Mouse (Mus musculus): Measurements from ENCODE around the gene Pcbp2. TPM values are rescaled to one million over a fixed set of nuclear protein-coding genes. Genes with fewer than 3 reads are reported as not detected.

Pcbp2 gene
- total RNA-seq, 2 experiments from 2014 or later, result 925 to 956 TPM

DNA sequence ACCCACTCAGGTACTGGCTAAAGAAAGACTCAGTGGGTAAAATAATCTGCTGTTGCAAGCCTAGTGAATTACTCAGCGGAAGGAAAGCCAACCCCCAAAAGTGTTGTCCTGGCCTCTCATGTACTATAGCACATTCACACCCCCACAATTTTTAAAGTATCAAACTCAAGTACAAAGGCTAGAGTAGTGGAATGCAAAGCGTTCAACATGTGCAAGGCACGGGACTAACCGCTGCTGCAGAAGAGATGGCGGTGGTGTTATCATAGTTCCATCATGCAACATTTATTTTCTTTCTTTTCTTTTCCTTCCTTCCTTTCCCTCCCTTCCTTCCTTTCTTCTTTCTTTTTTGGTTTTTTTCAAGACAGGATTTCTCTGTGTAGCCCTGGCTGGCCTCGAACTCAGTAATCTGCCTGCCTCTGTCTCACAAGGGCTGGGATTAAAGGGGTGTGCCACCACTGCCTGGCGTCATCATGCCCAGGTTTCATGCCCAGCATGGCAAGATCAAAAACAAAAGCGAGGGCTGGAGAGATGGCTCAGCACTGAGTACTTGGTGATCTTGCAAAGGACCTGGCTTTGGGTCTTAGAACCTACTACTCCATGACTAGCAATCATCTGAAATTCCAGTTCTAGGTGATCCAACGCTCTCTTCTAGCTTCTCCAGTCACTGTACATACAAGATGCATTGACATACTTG, 35.6 kb downstream of the Pcbp2 start:
- DNase-seq (ENCODE audit: low spot score in 2 of 2), result no peak

- DNase-seq (ENCODE audit: low spot score in 2 of 2), result no peak
These were observed 36.1 kb downstream of the Pcbp2 start for GRCm38 (mm10) chr15:102506464-102506830.

DNA sequence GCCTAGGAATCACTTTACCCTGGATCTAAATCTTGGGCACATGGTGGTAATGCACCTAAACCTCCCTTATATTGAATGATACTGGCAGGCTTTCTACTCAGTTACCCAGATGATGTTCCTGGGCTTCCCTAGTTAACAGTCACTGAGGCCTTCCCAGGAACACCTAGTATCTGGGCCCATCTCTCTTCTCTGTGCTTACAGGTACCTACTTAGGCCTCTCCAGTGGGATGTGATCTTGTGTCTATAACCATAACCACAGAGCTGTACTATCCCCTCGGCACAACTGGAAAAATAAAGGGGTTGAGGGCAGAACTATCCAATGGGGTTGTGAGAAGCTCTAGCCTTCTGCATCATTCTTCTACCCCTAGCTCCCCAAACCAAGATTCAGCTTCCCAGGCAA, 36.5 kb downstream of the Pcbp2 start:
- DNase-seq (ENCODE audit: low spot score in 2 of 2), result no peak

DNA sequence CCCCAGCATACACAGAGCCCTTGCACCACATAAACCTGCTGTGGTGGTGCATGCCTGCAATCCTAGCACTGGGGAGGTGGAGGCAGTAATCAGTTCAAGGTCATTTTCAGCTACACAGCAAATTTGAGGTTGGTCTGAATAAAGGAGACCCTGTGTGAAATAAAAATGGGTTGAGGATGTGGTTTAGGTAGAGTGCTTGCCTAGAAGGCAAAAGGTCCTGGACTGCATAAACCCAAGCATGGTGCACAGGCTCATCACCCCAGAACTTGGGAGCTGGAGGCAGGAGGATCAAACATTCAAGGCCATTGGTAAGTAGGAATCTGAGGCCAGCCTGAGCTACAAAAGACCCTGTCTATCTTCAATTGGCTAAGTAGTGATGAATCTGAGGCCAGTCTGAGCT, 37.2 kb downstream of the Pcbp2 start:
- DNase-seq (ENCODE audit: low spot score in 2 of 2), result no peak

- no peak for DNase-seq (ENCODE audit: low spot score in 2 of 2)
These were observed 38.0 kb downstream of the Pcbp2 start for GRCm38 (mm10) chr15:102508336-102508735.

DNA sequence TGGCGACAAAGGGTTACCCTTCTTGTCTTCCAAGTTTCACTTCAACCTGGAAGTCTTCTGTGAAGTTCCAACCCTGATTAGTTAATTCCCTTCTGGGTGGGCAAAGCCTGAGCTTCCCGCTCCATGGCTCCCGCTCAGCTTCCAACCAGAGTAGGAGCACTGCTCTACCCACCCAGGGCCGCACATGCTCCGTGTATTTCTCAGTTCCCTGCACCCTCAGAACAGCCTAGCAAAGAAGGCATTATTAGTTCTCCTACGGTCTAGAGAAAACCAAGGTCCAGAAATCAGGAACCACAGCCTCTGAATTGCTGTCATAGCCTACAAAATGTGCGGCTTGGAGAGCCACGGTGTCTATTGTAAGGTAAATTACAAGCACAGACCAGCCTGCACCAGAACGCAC, 39.8 kb downstream of the Pcbp2 start:
- no peak for DNase-seq (ENCODE audit: low spot score in 2 of 2)

DNA sequence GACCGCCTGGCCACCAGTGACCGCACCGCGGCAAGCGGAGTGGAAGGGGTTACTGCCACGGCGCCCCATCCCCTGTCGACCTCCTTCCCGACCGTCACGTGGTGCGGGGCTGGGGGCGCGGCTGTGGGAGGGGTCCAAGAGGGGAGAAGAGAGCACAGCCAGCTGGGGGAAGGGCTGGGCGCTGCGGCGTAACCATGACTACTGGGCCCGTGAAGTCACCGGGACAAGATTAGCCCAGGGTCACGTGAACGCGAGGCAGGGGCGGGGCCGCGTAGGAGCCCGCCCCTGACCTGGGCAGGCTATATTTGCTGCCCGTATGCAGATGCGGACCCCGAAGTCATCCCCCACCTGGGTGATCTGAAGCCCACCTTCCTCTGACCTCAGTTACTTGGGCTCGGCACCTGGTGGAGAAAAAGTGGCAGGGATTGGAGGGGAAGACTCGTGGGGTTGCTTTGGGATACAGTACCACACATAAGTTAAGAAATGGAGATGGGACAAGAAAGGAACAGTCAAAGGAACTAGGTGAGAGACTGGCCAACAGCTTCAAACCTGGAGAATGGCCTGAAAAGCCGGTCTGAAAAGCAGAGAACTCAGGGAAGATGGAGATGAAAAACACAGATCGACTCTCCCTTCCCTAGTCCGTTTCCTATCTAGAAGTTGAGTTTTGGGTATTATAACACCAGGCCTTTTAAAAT, 40.4 kb downstream of the Pcbp2 start:
- peak; percentile 63 to 73 for DNase-seq (ENCODE audit: low spot score in 2 of 2)

GRCm38 (mm10) chr15:102511285-102511833, 41.0 kb downstream of the Pcbp2 start:
- DNase-seq (ENCODE audit: low spot score in 2 of 2), result no peak

- no peak for DNase-seq (ENCODE audit: low spot score in 2 of 2)
These were observed 41.7 kb downstream of the Pcbp2 start for GRCm38 (mm10) chr15:102512010-102512409.

DNA sequence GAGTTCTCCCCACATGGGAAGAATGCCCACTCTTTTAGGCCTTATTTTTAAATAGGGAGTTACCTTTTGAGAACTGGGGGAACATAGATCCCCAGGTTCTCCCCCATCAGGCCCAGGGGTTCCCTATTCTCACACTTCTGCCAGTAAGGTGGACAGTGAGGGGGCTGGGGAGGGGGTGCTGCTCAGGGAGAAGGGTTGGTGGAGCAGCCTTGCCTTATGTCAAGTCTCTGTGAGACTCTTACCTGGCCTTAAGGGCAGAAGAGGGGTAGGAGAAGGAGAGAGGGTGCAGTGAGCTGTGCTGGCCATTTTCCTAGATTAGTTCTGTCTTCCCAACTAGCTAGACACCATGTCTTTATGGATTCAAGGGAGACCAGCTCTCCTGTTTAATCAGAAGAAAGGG, 42.1 kb downstream of the Pcbp2 start:
- no peak for DNase-seq (ENCODE audit: low spot score in 2 of 2)

- DNase-seq (ENCODE audit: low spot score in 2 of 2), result no peak
These were observed 42.7 kb downstream of the Pcbp2 start for GRCm38 (mm10) chr15:102513004-102513403.

DNA sequence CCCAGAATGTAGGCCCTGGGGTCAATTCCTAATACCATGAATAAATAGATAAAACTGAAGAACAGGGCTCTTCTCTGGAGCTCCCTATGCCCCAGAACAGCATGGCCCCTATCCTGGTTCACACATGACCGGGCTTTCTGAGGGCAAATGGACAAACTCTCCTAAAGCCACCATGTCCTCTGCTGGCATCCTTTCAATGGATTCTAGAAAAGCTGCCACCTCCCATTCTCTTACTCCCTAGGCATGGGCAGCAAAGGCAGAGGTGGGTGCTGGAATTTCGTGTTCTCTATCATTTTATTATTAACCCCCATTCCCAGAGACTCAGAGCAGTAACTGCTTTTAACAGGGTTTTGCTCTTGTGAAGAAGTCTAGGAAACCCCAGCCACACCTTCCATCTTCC, 44.9 kb downstream of the Pcbp2 start:
- DNase-seq (ENCODE audit: low spot score in 2 of 2), result no peak

- no peak for DNase-seq (ENCODE audit: low spot score in 2 of 2)
These were observed 45.5 kb downstream of the Pcbp2 start for GRCm38 (mm10) chr15:102515791-102516190.

- DNase-seq (ENCODE audit: low spot score in 2 of 2), result no peak
These were observed 46.0 kb downstream of the Pcbp2 start for GRCm38 (mm10) chr15:102516293-102516692.

DNA sequence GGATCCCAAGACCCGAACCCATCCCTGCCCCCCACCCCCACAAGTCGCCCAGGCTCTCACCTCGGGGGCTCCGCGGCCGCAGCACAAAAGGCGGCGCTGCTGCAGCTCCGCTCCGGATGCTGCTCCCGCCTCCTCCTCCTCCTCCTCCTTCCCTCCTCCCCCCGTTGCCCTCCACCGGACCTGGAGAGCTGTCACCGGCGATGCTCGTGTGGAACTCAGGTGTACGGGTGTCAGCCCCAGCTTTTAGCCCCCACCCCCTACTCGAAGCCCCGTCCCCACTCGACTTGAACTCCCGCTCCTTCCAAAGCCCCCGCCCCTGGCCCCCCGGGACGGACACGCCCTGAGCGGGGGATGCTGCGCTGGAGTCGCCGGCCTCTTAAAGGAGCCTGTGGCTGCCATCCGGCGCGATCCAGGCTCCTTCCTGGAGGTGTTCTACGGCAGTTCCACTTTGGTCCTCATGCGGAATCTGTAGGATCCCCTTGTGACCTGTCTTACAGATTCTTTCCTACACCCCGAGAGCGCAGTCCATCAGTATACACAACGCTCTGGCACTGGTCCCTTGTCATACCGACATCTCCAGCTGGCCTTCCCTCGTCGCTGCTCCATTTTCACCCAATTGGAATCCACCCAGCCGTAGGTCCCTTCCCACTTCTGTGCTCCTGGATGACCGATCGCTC, 46.5 kb downstream of the Pcbp2 start, which contains the start of gene Map3k12:
Gene Map3k12 (minus strand): TSS at position 337 of the 677 bp plus-strand sequence.
- peak in 1 of 2 experiments; percentile 57 for DNase-seq (ENCODE audit: low spot score in 2 of 2)

DNA sequence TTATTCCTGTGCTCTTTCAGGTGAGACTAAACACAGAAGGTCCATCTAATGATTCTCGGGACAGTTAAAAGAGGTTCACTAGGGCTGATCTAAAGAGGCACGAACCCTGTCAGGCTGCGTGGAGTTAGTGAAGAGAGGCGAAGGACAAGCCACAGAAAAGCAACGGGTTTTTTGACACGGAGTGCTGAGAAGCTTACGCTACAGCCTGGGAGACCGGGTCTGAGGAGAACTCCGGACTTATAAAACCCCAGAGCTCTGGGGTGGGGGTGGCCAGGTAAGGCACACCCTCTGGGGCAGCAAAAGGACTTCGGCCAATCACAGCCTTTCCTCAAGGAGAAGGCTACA, 47.3 kb downstream of the Pcbp2 start:
- DNase-seq (ENCODE audit: low spot score in 2 of 2), result no peak

DNA sequence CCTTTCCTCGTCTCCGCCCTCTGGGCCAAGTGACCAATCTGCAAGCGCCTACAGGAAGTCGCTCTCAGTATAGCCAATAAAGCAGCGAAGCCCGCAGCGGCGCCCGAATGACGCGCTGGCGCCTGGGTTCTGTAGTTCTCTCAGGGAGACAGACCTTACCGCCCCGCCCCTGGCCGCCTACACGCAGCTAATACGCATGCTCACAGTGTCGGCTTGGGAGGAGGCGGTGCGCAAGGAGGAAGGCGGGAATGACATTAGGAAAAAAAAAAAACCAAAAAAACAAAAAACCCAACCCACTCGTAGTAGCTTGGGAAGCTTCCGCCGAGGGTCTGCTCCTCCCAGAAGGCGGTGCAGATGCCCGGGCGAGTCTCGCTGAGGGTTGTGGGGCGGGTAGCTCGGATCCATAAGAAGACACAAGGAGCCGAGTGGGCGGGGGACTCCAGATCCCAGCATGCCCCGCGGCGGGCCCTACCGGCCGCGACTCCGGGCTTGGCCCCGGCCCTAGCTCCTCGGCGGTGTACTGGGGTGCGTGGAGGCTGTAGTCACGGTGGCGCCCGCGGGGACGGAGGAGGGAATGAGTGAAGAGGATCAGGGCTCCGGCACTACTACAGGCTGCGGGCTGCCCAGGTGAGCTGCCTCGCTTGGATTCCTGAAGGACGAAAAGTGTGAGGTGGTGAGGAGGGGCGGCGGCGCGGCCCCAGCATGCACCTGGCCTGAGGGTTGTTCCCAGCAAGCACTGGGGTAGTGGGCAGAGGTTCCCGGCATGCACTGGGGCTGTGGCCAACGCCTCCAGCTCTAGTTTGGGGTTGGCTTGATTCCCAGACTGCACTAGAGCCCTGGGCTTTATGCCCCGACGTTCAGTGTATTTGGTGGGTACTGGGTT, 47.9 kb downstream of the Pcbp2 start, which contains the start of gene Tarbp2:
Gene Tarbp2 (plus strand): TSS at position 217 of the 883 bp plus-strand sequence.
- DNase-seq (ENCODE audit: low spot score in 2 of 2), result peak; percentile 97 to 99

DNA sequence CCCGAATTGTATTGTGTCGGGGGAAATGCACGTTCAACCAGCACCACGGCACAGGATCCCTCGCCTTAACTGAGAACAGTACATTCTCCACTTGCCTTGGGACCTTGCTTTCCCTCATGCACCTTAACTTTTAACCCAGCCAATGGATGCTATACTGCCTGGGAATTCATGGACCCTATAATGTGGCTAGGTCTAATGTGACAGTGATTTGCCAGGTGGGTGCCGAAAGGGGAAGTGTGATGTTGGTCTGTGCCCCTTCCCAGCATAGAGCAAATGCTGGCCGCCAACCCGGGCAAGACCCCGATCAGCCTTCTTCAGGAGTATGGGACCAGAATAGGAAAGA, 48.5 kb downstream of the Pcbp2 start:
- no peak for DNase-seq (ENCODE audit: low spot score in 2 of 2)

DNA sequence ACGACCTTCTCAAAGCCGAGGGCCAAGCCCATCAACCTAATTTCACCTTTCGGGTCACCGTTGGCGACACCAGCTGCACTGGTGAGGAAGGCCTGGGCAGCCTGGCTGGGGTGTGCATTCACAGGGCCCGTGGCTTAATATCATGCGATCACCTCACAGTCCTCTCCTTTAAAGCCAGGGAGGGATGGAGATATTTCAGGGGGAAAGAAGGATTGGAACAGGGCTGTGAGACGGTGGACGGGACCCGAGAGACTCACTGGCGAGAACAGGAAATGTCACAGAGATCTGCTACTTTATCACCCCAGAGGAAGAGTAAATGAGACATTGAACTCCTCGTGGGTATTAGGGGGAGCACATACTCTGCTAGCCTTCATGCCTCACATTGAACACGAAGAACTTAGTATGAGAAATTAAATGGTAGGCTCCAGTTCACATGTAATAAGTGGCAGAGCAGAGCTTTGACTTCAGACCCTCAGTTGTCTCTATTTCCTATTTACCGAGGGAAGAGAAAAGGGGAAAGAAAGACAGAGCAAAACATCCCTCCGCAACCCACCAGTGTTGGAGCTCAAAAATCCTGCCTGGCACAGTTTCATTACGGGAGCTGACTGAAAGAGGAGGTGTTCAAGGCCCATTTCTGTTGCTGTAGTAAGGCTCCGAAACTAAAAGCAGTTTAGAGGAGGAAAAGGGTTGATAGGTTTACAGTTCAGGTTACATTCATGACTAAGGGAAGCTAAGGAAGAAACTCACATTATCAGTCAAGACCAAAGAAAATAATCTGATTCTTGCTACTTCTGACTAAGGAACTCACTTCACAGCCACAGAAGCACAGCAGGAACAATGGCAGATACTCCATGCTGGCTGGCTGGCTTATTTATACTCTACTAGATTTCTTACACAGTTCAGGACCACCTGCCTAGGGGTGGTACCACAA, 49.1 kb downstream of the Pcbp2 start:
- DNase-seq (ENCODE audit: low spot score in 2 of 2), result no peak

DNA sequence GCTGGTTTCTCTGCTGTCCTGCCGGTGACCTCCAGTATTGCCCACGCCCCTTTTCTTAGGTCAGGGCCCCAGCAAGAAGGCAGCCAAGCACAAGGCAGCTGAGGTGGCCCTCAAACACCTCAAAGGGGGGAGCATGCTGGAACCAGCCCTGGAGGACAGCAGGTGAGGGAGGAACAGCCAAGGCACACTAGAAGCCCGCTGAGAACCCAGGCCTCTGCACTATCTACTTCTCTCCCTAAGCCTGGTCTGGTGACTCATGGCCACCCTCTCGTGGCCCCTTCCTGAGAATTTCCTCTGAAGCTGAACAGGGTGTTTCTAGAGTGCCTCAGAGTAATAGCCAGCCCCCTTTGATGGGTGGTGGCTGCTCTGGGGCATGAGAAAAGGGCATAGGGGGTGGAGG, 50.1 kb downstream of the Pcbp2 start:
- no peak for DNase-seq (ENCODE audit: low spot score in 2 of 2)

Data from adrenal gland, postnatal 4 days (tissue).